Mouse (Mus musculus): ENCODE results near the gene Clmn.
"Not testable (repeated sequence)": the region's sequence is repeated elsewhere in the genome, so short reads cannot be mapped to it uniquely, and the experiment has no call there.

Clmn gene

DNA sequence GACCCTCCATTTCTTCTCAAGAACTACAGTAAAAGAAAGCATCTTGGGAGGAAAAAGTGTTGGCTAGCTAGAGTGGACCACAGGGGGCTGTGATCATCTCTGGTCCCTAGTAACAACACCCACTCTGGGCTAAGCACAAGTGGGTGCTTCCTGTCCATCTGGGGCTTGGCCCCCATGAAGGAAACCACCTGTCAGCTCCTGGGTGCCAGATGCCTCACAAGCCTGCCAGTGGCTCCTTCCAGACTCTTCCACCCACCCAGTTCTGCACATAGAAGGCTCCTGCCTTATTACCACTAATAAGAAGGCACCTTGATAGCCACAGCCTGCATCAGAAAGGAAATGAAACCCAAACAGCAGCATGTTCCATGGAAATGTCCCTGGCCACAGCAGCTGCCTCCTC lies 26.4 kb downstream of the Clmn start:
- no peak for DNase-seq (ENCODE audit: low spot score in 2 of 2)

DNA sequence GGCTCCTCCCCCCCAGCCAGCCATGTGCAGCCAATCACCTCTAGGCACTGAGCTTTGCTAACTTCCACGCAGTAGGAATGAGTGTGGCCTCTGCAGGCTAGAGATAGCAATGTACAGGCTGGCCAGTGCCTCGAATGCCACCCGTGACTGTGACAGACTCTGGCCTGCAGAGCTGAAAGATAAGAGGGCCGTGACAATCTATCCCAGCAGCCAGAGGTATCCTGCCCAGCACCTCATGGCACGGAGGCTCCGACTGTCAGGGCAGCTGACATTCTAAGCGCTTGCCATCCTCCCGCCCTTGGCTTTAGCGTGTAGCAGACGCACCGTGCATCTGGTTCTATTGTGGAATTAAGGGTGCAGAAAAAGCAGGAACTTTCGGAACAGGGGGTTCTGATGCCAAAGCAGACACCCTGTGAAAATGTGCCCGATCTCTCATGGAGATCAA lies 26.9 kb downstream of the Clmn start:
- no peak for DNase-seq (ENCODE audit: low spot score in 2 of 2)

DNA sequence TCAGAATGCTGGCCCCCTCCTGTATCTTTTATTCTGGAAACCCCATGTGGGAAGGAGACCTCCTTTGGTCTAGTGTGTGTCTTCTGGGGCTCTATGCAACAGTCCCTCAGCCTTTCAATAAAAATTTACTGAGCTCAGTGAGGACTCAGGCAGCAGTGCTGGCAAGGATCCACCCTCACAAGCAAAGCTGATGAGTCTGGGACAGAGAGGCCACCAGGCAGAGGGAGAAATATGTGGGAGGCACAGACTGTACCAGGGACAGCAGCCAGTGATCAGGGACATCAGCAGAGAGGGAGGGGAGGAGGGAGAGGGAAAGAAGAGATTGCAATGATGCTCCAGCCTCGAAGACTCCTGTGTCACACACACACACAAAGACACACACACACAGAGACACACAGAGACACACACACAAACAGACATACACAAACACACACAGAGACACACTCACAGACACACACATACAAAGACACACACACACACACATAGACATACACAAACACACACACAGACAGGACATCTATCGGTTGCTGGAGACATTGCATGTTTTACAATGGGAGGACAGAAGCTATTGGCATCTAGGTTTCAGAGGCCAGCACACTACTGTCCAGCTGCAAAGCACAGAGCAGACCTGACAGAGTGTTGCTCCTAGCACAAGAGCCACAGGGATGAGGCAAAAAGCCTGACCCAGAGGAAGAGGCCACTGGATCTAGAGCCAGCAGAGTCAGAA lies 27.6 kb downstream of the Clmn start:
- DNase-seq (ENCODE audit: low spot score in 2 of 2), result peak in 1 of 2 experiments; percentile 52

DNA sequence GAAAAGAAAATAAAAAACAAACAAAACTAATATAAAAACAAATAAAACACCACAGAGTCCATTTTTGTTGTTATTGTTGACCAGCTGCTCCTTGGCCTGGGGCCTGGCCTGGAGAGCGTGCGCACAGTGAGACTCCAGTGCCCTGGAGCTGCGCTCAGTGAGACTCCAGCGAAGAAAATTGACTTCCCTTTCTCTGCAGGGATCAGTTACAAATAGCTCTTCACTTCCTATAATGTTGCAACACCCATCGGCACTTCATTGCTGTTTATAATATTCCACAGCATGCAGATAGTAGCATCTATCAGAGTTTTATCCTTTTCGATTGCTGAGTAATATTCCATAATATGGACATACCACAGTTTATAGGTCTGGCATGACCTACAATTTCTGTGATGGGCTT lies 28.6 kb downstream of the Clmn start:
- DNase-seq (ENCODE audit: low spot score in 2 of 2), result no peak

DNA sequence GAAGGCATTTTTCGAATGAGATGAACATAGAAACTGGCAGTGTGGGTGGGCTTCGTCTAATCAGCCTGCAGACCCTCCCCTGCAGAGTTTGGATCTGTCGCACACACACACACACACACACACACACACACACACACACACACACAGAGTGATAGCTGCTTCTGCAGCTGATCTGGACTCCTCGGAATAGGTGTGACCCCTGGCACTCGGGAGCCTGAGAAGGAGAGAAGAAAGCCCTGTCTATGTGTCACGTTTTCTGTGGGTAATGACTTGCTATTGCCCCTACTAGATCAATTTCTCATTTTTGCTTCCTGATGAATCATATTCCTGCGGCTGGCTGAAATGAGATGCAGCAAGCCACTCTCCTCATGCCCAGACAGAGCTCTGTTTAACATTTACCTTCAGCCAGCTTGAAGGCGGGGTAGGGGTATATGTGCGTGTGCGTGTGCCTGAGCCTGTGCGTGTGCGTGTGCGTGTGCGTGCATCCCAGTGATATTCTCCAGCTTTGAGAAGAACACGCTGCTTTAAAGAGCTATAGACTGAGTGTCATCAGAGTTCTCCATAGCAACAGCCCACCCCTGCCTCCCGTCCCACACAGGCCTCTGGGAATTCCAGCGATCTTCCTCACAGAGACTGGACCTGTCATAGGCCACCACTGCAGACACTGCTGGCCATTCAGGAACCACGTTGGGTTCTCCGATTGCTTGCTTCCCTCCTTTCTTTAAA lies 29.3 kb downstream of the Clmn start:
- no peak for DNase-seq (ENCODE audit: low spot score in 2 of 2)

DNA sequence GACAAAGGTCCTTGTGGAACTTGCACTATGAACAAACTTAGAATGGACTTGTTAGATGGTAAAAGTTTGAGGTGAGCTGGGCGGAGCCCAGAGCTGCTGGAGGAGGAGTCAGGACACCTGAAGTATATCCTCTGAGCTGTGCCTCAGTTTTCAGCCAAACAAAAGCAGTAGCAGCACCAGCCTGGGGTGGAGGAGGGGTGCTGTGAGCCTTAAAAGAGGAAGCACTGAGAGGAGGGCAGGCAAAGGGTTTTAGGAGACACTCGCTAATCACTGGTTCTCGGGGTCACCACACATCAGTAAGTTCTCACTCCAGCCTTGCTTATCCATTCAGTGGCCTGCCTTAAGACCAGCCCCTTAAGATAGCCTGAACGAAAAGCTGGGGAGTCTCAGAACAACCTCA lies 30.1 kb downstream of the Clmn start:
- DNase-seq (ENCODE audit: low spot score in 2 of 2), result no peak

DNA sequence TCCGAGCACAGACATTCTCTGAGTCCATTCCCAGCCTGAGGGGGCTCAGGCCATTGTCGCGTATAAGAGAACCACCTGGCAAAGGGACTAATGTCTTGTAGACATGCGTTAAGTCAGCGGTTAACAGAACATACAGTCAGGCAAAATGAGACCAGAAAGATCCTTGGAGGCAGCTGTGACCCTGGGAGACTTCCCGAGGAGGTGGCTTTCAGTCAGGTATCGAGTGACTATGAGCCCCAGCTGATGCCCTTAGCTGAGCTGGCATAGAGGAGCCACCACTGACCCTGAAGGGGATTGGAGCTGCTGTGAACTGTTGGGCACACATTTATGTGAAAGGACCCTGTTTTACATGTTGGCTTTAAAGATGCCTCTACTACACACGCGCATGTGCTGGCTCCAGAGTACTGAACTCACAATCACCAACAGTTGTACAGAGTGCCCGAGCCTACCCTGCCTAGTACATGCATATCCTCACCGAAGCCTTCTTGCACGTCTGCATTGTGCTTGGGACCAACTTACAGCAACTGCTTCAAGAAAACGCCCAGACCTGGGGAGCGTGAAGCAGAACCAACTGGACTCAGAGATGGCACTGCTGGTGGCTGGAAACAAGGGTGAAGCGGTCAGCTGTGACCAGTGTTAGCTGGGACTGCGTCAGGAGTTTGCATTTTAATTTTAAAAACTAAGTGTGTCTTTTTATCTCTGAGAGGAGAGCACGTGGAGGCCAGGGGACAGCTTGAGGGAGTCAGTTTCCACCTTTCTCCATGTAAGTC lies 34.0 kb downstream of the Clmn start:
- no peak for DNase-seq (ENCODE audit: low spot score in 2 of 2)

DNA sequence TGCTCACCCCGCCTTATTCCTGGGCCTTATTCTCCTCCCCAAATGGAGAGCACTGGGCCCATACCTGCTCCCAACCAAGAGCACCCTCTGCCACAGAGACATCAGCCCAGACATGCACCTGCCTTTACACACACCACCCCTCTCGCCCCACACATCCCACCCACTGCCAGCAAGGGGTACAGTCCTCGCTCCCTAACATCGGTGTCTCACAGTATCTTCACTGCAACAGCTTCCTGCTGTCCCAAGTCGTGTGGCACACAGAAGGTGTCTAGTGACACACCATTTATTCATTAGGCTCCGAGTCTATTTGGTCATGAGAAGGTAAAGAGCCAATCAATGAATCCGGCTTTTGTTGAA lies 34.6 kb downstream of the Clmn start:
- no peak for DNase-seq (ENCODE audit: low spot score in 2 of 2)

DNA sequence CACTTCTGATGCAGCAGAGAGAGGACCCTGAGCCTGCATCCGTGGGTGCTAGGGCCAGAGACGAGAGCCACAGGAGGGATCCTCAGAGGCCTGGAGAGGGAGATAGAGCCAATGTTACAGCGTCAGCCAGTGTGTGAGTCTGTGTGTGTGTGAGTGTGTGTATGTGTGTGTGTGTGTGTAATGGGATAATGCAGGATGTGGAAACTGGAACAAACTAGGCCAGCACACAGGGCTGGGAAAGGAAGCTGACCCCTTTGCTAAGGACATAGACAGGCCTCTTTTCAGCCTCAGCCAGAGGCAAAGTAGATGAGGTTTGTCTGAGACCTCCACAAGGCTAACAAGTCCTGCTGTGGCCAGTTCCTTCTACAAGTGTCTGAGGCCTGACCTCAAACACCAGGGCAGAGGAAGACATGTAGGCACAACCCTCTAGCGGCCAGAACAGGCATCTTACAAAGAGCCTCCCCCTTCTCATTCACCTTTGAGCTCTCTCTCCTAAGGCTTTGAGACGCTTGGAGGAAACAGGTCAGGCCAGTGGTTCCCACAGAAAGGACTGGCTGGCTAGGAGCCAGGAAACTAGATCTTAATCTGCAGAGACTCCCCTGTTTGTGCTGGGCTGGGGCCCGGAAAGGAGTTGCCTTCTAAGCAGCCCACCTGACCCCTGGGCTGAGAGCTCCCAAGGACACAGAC lies 35.1 kb downstream of the Clmn start:
- no peak for DNase-seq (ENCODE audit: low spot score in 2 of 2)

DNA sequence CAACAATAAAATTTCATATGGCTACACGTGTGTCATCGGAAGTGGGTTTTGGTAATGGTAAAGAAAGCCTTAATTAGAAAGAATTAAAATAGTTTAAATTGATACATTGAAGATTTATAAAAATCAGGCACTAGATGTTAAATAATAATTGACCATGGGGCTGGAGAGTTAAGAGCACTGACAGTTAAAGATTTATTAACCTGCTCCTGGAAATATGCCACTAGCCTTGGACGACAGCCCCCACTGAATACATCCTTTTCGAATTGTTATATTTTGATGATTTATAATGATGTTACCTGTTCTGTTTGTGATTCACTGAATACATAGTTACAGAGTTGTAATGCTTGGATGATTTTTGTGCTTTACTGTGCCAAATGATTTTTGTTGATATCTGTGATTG lies 35.9 kb downstream of the Clmn start:
- not testable (repeated sequence) for DNase-seq (ENCODE audit: low spot score in 2 of 2)

DNA sequence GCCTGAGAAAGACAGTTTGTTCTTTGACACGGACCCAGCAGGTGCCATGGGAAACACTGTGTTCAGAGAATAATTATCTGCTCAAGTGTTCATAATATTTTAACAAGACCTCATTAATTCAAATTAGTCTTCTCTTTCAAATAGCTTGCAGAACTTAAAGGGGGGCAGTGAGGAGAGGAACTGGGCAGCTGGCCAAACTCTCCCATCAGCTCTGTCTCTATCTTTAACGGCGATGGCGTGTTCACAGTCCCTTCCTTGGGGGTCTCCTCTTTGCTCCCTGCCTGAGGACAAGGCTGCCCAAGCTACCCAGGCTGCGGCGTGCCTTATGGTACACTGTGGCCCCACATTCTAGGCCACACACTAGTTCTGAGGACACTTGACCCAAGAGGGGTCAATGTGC lies 37.2 kb downstream of the Clmn start:
- DNase-seq (ENCODE audit: low spot score in 2 of 2), result no peak

DNA sequence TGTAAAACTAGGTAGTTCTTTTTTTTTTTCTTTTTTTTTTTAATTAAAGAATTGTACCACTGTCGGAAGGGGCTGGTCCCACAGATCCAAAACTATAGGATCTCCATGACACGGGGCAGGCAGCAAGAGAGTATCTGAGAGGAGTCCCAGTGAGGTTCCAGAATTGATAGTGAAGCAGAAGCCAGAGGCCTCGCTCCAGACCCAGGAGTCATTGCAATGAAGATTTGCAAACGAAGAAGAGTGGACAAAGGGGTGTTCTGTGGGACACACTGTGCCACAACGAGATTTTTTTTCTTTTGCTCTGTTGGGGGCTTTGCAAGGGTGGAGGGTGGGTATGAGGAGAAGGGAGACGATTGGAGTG lies 40.0 kb downstream of the Clmn start:
- DNase-seq (ENCODE audit: low spot score in 2 of 2), result no peak

DNA sequence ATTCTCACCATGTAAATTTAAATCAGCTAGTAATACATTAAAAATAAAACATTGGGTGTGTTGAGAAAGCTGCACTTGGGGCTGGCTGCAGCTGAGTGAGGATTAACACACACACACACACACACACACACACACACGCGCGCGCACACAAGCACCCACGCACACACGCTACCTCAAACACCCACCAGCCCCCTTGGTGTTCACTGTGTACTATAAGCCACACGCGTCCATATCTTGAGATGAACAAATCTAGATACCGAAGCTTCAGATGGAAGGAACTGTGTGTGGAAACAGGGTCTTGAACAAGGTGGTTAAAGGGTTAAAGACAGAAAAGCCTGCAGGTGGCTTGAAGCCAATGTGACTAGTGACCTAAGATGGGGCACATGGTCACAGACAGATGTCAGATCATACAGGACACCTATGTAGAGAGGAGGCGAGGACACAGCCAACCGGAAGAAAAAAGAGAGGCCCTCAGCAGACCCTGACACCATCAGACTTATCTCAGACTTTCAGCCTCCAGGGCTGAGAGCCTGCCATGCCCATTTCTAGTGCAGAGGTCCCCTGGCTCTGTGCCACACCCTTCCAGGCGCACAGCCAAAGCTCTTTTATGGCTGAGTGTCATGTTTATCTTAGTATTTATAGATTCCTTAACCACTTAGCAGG lies 40.5 kb downstream of the Clmn start:
- no peak for DNase-seq (ENCODE audit: low spot score in 2 of 2)

DNA sequence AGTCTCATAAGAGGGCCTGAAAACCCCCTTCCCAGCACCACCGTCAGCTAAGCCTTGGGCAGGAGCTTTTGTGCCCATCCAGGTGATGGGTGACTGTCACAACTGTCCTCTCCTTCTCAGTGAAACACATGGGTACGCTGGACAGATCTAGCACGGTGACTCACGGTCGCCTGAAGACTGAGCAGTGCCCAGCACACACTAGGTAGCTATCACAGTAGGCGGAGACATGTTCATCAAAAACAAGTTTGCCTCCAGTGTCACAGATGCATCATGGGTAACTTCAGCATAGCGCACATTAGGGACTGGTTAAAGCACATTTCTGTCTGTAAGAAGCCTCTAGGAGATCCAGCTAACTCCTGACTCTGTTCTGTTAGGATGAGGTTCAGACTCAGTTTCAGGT lies 41.2 kb downstream of the Clmn start:
- no peak for DNase-seq (ENCODE audit: low spot score in 2 of 2)

DNA sequence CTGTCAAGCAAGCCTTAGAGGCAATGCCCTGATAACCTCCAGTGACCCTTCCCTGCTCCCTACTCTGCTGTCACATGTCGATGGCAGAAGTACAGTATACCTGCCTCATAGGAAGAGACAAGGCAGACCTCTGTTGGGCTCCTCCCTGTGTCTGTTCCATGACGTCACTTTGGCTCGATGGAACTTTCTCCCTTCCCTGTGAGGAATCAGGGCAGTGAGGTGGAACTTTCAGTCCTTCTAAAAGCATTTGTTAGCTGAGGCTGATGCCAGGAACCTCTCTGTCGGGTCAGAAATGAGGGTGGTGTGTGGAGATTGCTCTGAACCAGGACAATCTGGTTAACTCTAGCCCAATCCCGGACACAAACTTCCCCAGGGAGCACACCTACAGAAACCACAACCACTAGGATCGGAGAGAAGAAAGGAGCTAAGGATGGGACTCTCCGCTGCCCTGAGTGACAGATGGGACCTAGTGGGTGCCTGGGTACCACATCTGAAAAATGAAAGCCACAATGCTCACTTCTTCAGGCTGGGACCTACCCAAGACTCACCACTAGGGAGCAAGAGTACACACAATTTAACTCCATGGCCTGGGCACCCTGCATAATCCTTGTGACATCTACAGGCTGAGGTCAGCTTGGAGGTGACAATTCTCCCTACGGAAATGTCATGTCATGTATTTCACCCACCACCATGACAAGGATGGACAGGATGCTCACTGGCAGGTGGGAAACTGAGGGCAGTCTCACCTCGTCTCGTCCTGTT lies 41.9 kb downstream of the Clmn start:
- DNase-seq (ENCODE audit: low spot score in 2 of 2), result no peak

DNA sequence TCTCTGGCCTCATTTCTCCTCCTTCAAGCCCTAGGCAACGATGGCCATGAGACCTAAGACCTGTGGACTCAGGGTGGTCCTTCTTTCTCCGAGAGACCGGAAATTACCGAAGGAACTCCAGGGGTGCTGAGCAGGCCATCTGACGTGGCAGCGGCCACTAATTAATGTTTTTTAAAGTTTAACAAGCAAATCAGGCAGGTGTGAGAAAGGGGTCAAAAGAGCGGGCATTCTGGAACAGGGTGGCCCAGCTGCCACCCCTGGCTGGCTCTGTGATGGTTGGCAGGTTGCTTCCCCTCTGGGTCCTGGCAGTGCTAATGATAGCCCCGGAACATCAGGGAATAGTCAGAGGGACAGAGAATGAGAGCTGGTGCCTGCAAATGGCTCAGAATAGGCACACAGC lies 42.7 kb downstream of the Clmn start:
- DNase-seq (ENCODE audit: low spot score in 2 of 2), result no peak

DNA sequence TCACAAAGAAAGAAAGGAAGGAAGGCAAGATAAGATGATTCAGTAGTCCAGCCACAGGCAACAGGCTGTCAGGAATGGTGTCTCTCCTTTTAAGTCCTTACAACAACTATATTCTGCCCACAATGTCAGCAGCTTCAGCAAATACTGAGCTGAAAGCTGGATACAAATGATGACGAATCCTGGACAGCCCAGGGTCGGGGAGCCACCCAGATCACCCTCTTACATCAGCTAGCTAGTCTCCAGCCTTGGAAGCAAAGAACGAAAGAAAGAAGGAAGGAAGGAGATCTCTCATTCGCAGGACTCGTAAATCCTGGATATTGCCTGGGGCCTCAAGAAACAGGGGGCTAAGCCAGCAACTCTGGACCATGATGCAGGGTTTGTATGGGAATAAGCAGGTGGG lies 44.8 kb downstream of the Clmn start:
- DNase-seq (ENCODE audit: low spot score in 2 of 2), result no peak

DNA sequence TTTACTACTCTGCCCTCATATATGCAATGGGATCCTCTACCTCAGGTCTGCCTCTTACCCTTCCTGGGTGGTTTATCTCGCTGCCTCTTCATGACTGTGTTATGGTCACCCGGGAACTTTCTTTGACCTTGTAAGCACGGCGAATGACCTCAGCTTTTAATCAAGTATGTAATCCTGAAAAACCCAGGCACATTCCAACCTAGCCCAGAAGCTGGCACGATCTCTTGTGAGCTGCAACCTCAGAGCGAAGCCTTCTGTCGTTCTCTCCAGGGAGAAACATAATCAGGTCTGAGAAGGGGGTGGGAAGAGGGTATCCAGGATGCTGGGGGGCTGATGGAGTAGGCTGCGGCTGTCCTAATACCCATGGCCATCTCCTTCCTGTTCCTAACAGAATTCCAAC lies 45.8 kb downstream of the Clmn start:
- no peak for DNase-seq (ENCODE audit: low spot score in 2 of 2)

DNA sequence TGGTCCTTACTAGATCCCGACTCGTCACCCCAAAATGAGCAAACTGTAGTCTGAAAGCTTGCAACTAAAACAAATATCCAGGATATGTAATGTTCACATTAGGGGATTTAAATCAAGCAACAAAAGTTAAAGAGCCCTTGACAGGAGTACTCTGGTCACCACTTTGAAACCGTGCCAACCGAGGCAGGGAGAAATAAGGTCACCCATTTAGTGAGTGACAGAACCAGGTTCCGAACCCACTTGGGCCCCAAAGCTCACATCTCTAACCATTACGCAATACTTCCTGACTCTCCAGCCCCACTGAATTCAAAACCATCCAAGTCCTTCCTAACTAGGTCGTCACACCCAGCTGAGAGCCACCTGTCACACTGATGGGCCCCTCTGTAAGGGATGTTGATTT lies 46.8 kb downstream of the Clmn start:
- no peak for DNase-seq (ENCODE audit: low spot score in 2 of 2)

DNA sequence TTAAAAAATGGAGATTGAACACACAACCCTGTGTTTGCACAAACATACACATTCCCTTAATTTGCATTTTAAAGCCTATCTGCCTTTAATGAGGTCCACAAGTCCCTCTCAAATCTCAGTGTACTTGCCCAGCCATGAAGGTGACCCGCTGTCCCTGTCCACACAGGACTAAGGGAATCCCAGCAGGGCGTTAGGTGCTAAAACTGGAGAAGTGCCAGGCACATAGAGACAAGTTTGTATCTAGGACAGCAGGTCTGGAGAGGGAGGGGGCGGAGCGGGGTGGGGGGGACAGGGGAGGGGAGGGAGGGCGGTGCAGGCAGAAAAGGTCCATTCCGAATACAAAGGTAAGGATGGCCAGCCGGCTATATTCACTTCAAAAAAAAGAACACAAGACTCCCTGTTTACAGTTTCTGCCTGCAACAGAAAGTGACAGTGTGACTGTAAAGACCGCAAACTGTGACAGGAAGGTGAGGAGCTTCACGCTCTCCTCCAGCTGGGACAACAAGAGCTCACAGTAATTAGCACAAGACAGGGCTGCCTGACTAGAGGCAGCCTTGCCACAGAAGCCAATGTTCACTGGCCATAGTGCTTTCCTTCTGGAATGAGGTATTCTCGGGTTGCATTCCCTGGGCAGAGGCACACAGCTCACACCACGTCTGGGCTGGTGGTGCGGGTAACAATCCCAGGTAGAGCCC lies 47.6 kb downstream of the Clmn start:
- no peak for DNase-seq (ENCODE audit: low spot score in 2 of 2)

DNA sequence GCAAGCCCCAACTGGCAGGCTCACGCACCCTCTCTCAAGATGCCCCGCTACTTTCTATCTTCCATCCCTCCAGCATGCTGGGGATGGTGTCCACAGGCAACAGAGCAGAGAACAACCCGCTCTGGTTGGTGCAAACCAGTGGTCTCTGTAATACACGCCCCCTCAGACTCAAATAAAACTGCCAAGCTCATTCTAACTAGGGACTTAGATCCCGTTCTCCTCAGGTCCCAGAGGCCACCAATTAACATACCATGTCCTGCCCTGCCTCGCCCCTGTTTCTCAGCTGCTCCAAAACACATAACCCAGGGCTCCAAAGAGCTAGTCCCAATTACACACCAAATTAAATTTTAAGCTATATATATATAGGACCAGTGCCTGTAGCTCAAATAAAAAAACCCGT lies 50.6 kb downstream of the Clmn start:
- no peak for DNase-seq (ENCODE audit: low spot score in 2 of 2)

All from frontal cortex, postnatal 25 days (tissue).